Mouse (Mus musculus): Measurements from ENCODE around the gene Cntnap2. TPM values are rescaled to one million over a fixed set of nuclear protein-coding genes. Genes with fewer than 3 reads are reported as not detected.
A peak's percentile ranks its signal among the peaks of the same experiment; 100 is the strongest.

The Cntnap2 gene
- 0.08 TPM in 1 of 2 replicates, not detected in the other for polyA plus RNA-seq (2015; fragmentation: Nextera tagmentation; extraction: Ambion mirVana)

DNA sequence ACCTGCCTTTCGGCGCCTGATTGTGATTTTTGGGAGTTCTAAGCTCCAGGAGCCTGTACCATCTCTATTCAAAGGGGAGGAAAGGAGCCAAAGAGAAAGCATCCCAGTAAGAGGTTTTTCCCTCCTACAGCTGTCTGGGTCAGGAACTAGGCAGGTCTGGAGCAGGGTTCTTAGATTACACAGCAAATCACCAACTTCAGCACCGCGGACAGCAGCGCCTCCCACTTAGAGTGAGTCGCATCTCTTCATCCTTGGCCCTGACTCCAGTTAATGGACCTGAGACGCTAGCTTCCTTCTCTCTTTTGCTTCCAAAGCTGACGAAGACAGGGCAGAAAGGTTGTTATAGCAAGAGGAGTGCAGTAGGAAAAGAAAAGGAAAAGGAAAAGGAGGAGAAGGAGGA, at the start of gene Cntnap2:
Cntnap2 (plus strand) TSS at position 267 of the 400 bp plus-strand sequence.
- ATAC-seq (no peak), DNase-seq (peak; percentile 24)
- no peaks in the 10 kb centered on the region for H3K36me3 ChIP-seq (replicated peaks; ENCODE audit: insufficient read depth, low read length)

DNA sequence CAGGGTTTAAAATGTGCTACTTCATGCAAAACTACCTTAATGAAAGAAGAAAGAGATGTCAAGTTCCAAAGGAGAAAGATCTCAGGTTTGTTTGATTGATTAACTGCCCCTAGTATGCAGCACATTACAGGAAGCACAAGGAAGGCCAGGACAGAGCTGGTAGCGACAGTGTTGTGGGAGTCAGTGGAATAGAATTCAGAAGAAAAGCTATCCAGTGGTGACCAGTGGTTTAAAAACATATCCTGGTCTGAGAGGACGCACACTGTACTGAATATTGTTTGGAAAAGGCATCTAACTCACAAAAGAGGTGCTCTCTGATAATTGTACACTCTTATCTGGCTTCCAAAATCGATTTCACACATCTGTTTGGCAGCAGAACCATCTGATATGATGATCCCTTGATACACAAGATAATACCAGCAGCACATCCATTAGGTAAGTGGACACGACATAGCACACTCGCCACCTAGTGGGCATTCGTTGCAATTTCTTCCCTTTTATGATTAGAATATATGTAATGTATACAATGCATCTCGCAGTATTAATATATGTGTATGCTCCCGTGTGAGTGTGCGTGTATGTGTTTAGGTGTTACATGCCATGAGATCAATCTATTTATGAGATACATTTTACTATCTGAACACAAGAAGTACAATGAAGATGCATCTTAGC, 33.0 kb upstream of the Cntnap2 start:
- no peak overlapping the region for H3K4me3 ChIP-seq (ENCODE audit: low read depth, low read length)

More for the DNA sequence above, at the start of gene Cntnap2:
- Histone ChIP-seq H3K9me3 (ENCODE audit: low read length) (no peaks in the 10 kb centered on the region), H3K27me3 (ENCODE audit: insufficient read depth, low read length) (no peaks in the 10 kb centered on the region), H3K9ac (replicated peaks) (no peak within 1 kb of the TSS), H3K27ac (ENCODE audit: low read depth) (no peak within 1 kb of the TSS), H3K4me1 (ENCODE audit: insufficient read depth) (no peaks in the 10 kb centered on the region), H3K4me2 (ENCODE audit: low read depth, low read length) (no peak within 1 kb of the TSS), H3K4me3 (ENCODE audit: low read depth, low read length) (no peak within 1 kb of the TSS)
- TF ChIP-seq EP300 (IDR thresholded peaks at IDR 0.05; ENCODE audit: low read depth) (no peak), CTCF (IDR thresholded peaks at IDR 0.05; ENCODE audit: low read depth) (no peak)
- WGBS (ENCODE audit: insufficient replicate concordance): 12% methylated on average over 8 of the region's 8 CpGs

DNA sequence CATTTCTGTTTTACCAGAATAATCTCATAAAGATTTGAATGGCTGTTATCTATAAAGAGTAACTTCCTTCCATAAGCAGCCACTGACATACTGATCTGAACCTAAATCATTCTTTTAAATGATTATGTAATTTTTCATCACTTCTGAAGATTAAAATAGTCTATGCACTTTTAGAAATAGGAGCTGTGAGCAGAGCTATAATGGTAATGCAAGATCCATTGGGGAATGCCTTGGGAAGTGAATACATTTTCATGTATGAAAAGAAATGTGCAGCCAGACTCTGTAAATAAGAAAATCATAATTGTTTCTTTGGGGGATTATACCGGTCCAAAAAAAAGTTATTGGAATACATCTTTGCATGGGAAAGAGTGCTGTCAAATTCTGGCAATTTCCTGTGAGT, 19.7 kb upstream of the Cntnap2 start:
- WGBS (ENCODE audit: insufficient replicate concordance): 50% methylated on average over 1 of the region's 1 CpGs
- Histone ChIP-seq H3K4me1 (ENCODE audit: insufficient read depth) (no peaks in the 10 kb centered on the region), H3K9ac (replicated peaks) (no peak overlapping the region), H3K9me3 (ENCODE audit: low read length) (no peaks in the 10 kb centered on the region), H3K27ac (ENCODE audit: low read depth) (no peak overlapping the region), H3K4me2 (ENCODE audit: low read depth, low read length) (no peak overlapping the region), H3K4me3 (ENCODE audit: low read depth, low read length) (no peak overlapping the region), H3K27me3 (ENCODE audit: insufficient read depth, low read length) (no peaks in the 10 kb centered on the region), H3K36me3 (replicated peaks; ENCODE audit: insufficient read depth, low read length) (no peaks in the 10 kb centered on the region)
- no peak for ATAC-seq
- no peak for DNase-seq
- TF ChIP-seq EP300 (IDR thresholded peaks at IDR 0.05; ENCODE audit: low read depth) (no peak), CTCF (IDR thresholded peaks at IDR 0.05; ENCODE audit: low read depth) (no peak)

More for the DNA sequence above, 33.0 kb upstream of the Cntnap2 start:
- H3K4me2 ChIP-seq (ENCODE audit: low read depth, low read length): no peak overlapping the region
- H3K9me3 ChIP-seq (ENCODE audit: low read length): no peaks in the 10 kb centered on the region
- no peaks in the 10 kb centered on the region for H3K36me3 ChIP-seq (replicated peaks; ENCODE audit: insufficient read depth, low read length)
- no peak overlapping the region for H3K9ac ChIP-seq (replicated peaks)
- ATAC-seq: peak; percentile 33; the same call in 1 of the 2 replicates
- WGBS (ENCODE audit: insufficient replicate concordance): 21% methylated on average over 9 of the region's 9 CpGs
- DNase-seq: peak; percentile 28
- TF ChIP-seq CTCF (IDR thresholded peaks at IDR 0.05; ENCODE audit: low read depth) (peak; percentile 76), EP300 (IDR thresholded peaks at IDR 0.05; ENCODE audit: low read depth) (no peak)
- no peaks in the 10 kb centered on the region for H3K4me1 ChIP-seq (ENCODE audit: insufficient read depth)
- H3K27me3 ChIP-seq (ENCODE audit: insufficient read depth, low read length): no peaks in the 10 kb centered on the region
- no peak overlapping the region for H3K27ac ChIP-seq (ENCODE audit: low read depth)

GRCm38 (mm10) chr6:45059556-45060471, 657 bp downstream of the Cntnap2 start:
- Histone ChIP-seq H3K36me3 (replicated peaks; ENCODE audit: insufficient read depth, low read length) (no peaks in the 10 kb centered on the region), H3K9me3 (ENCODE audit: low read length) (no peaks in the 10 kb centered on the region), H3K4me3 (ENCODE audit: low read depth, low read length) (no peak overlapping the region), H3K27me3 (ENCODE audit: insufficient read depth, low read length) (no peaks in the 10 kb centered on the region), H3K27ac (ENCODE audit: low read depth) (no peak overlapping the region), H3K9ac (replicated peaks) (no peak overlapping the region), H3K4me2 (ENCODE audit: low read depth, low read length) (no peak overlapping the region), H3K4me1 (ENCODE audit: insufficient read depth) (no peaks in the 10 kb centered on the region)
- no peak for TF ChIP-seq EP300 (IDR thresholded peaks at IDR 0.05; ENCODE audit: low read depth)
- no peak for TF ChIP-seq CTCF (IDR thresholded peaks at IDR 0.05; ENCODE audit: low read depth)
- WGBS (ENCODE audit: insufficient replicate concordance): 9% methylated on average over 32 of the region's 37 CpGs
- ATAC-seq (no peak), DNase-seq (no peak)

GRCm38 (mm10) chr6:45062214-45062997, 3.2 kb downstream of the Cntnap2 start:
- Histone ChIP-seq H3K27ac (ENCODE audit: low read depth) (no peak overlapping the region), H3K4me1 (ENCODE audit: insufficient read depth) (no peaks in the 10 kb centered on the region), H3K9ac (replicated peaks) (no peak overlapping the region), H3K4me3 (ENCODE audit: low read depth, low read length) (no peak overlapping the region), H3K36me3 (replicated peaks; ENCODE audit: insufficient read depth, low read length) (no peaks in the 10 kb centered on the region), H3K9me3 (ENCODE audit: low read length) (no peaks in the 10 kb centered on the region), H3K4me2 (ENCODE audit: low read depth, low read length) (no peak overlapping the region), H3K27me3 (ENCODE audit: insufficient read depth, low read length) (no peaks in the 10 kb centered on the region)
- no peak for DNase-seq
- no peak for TF ChIP-seq EP300 (IDR thresholded peaks at IDR 0.05; ENCODE audit: low read depth)
- TF ChIP-seq CTCF (IDR thresholded peaks at IDR 0.05; ENCODE audit: low read depth): no peak
- 63% methylated on average over 5 of the region's 5 CpGs for WGBS (ENCODE audit: insufficient replicate concordance)
- no peak for ATAC-seq

Measured in liver, postnatal 0 days (tissue).